Mouse (Mus musculus): ENCODE measurements around the gene Ddx54.

- TF ChIP-seq CTCF (conservative IDR thresholded peaks at IDR 0.05; ENCODE audit: low read length) (peak; percentile 62), NANOG (IDR thresholded peaks at IDR 0.05; ENCODE audit: borderline replicate concordance, low read length) (no peak)
Measured at GRCm38 (mm10) chr5:120631892-120632291, 19.4 kb downstream of the Ddx54 start.
